Mouse (Mus musculus) embryo, embryonic 10 days (tissue): ENCODE measurements around the gene Ino80.
A peak's percentile ranks its signal among the peaks of the same experiment; 100 is the strongest.

Source experiments
- DNase-seq: peaks from one replicate; pipeline ENCODE4 v3.0.0-alpha.2; 2015; ENCODE audit warnings: low spot score

Ino80 gene

GRCm38 (mm10) chr2:119355089-119355488 lies 122.4 kb downstream of the Ino80 start:
- DNase-seq: no peak

DNA sequence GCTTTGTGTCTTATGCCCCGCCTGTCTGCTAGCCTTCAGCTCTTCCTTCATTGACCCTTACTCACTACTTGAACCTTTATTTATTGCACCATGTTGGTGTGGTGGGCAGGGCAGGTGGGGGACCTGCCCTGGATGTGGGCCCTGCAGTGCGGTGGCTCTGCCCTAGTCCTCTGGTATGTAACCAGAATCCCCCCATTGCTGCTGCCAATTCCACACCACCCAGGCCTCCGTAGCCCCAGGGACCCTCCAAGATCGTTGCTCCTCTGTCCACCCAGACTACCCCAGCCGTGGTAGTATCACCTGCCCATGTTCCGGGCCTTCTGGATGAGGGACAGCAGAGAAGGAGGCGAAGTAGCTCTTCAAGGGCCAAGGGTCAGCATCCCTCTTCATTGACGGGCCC lies 123.8 kb downstream of the Ino80 start:
- DNase-seq: no peak

- peak; percentile 93 for DNase-seq
Measured at GRCm38 (mm10) chr2:119350555-119351486, 126.7 kb downstream of the Ino80 start, which contains the start of gene Chac1. Gene Chac1, plus strand, starts transcription at chr2:119351229.

DNA sequence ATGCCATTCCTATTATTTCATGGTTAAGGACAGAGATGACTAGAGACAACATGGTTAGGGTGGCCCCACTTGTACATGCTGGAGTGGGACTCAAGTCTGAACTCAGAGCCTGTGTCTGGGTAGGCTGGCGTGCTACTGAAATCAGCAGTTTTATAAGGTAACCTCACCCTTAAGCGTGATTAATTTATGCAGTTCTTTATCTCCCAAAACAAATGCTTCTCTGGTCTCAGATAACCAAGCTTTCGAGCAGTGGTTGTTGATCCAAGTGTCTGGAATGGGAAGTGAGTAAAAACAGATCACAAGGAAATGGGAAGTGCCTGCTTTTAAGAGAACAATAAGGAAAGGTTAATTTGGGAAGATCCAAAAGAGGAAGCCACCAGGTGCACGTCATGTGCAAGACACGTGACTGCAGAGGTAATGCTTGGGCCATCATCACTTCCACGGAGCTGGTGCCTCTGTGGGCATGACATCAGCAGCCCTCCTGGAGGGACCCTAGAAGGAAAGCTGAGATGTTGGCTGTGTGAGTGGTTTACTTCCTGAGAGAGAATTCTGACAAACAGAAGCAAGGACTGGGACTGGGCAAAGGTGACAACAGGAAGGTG lies 132.8 kb downstream of the Ino80 start:
- DNase-seq: no peak

- DNase-seq: peak; percentile 87
Measured at GRCm38 (mm10) chr2:119337425-119338265, 139.8 kb downstream of the Ino80 start.

GRCm38 (mm10) chr2:119336470-119336869 lies 141.0 kb downstream of the Ino80 start:
- no peak for DNase-seq

DNA sequence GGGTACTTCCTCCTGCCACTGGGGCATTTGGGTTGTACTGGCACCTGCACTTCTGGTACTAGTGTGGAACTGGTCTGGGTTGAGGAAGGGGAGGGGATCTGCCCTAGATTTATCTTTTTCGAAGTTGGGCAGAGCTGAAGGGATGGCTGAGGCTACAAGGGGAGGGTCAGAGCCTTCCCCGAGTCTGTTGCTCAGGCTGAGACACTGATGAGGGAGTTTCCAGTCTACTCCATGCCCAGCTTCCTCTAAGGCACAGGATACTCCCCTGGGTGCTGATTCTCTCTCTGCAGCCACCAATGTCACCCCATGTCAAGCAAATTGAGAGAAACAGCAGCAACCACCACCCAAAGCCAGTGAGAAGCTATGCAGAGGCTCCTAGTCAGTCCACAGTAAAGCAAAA lies 141.5 kb downstream of the Ino80 start:
- DNase-seq: no peak

DNA sequence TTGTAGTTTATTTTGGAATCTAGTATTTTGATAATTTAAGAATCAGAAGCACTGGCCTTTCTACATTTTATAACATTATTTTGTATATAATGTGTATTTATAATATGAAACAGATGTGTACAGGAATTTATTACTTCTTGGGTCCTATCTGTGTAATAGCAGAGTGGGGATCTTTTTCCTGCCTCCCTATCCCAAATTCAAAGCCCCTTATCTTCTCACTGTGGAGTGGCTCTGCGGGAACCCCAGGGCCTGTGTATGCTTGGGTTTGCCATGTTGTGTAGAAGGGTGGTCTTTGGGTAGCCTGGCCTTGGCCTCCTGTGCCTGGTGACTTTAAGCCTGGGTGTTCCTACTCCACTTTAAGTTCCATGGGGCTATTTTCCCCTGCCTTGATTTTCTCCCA lies 142.0 kb downstream of the Ino80 start:
- no peak for DNase-seq

GRCm38 (mm10) chr2:119334964-119335525 lies 142.4 kb downstream of the Ino80 start:
- no peak for DNase-seq

DNA sequence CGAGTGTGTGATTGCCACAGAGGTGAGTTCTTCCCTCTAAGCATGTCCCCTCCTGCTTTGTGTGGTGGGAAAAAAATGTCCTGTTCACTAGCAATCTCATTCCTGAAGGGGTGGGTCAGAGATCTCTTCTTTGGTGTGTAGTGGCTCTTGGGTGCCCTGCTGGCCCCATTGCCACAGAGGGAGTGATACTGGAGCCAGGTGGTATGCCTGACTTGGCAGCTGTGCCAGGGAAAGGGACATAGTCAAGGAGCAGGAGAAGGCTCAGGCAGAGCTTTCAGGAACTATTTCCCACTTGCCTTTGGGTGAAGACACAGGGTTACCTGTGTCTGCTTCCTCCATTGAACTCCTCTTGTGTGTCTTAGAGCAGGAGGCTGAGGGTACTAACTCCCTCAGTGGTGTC lies 143.4 kb downstream of the Ino80 start:
- no peak for DNase-seq

DNA sequence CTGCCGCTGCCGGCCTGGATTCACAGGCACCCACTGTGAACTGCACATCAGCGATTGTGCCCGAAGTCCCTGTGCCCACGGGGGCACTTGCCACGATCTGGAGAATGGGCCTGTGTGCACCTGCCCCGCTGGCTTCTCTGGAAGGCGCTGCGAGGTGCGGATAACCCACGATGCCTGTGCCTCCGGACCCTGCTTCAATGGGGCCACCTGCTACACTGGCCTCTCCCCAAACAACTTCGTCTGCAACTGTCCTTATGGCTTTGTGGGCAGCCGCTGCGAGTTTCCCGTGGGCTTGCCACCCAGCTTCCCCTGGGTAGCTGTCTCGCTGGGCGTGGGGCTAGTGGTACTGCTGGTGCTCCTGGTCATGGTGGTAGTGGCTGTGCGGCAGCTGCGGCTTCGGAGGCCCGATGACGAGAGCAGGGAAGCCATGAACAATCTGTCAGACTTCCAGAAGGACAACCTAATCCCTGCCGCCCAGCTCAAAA lies 145.3 kb downstream of the Ino80 start:
- no peak for DNase-seq

GRCm38 (mm10) chr2:119330795-119331194 lies 146.7 kb downstream of the Ino80 start:
- no peak for DNase-seq

DNA sequence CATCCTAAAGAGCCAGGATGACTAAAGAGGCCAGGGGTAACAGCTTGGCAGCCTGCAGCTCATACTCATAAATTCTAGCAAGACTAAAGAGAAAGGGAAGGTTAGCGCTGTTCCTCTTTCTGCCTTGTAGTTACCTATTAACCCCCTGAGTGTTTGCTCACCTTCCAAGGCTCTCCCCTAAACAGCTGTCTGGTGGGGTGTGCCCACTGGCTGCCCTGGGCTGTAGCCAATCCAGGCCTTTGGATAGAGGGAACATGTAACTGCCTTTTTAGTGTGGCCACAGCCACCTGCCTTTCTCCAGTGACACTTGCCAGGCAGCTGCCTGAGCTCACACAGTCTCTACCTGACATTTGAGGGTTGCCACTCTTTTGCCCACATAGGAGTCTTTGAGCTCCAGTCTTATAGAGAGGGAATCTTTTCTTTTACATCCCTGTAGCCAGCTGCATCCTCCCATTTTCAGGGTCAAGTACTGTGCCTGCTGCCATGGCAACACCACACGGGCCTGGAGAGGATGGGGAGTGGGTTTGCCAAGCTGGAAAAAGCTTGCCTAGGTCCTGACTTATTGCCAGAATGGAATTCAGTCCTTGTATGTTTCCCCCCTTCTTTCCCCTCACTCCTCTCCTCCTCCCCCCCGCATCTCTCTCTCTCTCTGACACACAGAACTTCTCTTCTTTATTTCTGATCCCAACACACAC lies 148.2 kb downstream of the Ino80 start:
- DNase-seq: no peak

DNA sequence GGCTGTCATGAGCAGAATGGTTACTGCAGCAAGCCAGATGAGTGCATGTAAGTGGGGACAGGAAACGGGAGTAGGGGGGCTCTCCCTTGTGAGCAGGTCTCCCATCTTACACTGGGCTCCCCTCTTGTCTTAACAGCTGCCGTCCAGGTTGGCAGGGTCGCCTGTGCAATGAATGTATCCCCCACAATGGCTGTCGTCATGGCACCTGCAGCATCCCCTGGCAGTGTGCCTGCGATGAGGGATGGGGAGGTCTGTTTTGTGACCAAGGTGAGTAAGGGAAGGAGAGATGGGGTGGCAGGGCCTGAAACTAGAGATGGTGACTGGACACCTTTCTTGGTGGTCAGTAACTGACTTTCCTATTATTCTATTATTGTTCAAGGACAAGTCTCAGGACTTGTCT lies 148.9 kb downstream of the Ino80 start:
- no peak for DNase-seq

GRCm38 (mm10) chr2:119327942-119328526 lies 149.5 kb downstream of the Ino80 start:
- no peak for DNase-seq

DNA sequence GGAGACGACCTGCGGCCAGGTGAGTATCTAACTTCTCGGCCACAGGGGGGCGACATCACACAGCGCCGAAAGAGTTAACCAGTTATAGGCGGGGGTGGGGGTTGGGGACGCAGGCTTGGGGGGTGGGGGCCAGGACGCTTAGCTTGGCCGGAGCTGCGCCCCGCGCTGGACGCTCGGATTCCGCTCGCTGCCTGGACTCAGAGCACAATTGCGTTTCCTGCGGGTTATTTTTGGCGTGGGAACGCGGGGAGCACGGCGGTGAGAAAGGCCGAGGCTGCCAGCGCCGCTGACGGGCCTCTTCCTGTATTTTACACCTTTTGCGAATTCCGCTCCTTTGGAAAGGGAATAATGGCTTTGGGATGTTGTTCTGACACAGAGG lies 150.4 kb downstream of the Ino80 start:
- DNase-seq: peak; percentile 67

DNA sequence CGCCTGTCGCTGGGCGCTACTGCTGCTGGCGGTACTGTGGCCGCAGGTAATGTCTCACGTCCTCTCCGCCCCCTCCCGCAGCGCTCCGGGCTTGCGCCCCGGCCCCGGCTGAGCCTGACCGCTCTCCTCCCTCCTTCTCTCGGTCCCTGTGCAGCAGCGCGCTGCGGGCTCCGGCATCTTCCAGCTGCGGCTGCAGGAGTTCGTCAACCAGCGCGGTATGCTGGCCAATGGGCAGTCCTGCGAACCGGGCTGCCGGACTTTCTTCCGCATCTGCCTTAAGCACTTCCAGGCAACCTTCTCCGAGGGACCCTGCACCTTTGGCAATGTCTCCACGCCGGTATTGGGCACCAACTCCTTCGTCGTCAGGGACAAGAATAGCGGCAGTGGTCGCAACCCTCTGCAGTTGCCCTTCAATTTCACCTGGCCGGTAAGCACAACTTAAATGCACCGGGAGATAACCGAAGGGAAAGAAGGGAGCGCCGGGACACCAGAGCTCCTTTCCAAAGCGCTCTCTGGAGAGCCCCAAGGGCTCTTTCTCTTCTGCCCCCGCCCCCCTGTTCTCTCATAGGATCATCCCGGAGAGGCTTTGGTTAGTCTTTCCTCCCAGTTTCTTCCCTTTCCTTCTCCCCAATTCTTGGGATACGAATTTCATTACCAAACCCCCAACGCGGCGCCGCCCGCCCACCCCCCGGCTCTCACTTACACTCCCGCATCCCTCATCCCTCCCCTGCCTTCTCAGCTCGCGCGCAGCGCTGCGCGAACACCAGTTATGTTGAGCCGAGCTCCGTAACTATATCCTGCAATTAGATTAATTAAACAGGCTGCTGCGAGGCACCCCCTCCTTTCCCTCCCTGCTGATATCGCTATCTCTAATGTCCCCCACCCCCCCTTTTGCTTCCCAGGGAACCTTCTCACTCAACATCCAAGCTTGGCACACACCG lies 151.1 kb downstream of the Ino80 start:
- peak; percentile 38 for DNase-seq

DNA sequence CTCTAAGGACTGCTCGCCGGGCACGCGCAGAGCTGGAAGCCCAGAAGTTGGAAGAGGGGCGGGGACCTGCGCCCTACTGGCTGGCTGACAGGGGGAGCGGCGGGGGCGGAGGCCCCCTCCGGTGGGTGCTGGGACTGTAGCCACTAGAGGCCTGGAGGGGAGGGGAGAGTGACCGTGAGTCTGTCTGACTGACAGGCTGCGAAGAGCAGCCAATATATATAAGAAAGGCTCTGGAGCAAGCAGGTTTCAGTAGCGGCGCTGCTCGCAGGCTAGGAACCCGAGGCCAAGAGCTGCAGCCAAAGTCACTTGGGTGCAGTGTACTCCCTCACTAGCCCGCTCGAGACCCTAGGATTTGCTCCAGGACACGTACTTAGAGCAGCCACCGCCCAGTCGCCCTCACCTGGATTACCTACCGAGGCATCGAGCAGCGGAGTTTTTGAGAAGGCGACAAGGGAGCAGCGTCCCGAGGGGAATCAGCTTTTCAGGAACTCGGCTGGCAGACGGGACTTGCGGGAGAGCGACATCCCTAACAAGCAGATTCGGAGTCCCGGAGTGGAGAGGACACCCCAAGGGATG lies 151.8 kb downstream of the Ino80 start, which contains the start of gene Dll4:
Gene Dll4 (plus strand): TSS at position 217 of the 576 bp plus-strand sequence.
- peak; percentile 59 for DNase-seq

DNA sequence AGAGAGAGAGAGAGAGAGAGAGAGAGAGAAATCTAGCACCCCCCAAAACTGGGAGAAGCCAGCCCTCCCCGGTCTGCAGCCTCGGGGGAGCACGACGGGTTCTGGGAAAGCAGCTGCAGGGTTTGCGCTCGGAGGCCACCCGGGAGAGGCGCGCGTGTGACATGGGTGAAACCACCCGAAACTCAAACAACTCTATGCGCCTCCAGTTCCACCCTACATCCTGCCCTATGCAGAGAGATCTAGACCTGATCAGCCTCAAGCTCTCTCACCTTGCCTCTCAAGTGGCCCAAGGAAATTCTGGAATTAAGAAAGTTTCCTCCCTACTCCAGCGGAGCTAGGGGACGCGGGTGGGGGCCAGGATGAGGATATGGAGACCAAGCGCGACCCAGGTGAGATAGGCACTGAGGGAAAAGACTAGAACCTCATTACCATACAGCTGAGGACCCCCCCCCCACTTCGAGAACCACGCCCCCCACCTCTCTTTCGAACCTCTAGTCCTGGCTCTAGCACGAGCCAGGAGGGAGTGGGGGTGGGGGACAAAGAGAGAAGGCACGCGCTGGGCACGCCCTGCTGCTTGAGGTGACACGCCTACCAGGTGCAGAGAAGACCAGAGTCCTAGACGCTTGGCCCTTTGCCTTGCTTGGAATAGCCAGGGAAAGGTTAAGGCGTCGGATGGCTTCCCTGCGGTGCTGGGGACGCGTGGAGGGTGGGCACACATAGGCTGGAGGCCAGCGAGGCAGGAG lies 152.7 kb downstream of the Ino80 start:
- peak; percentile 35 for DNase-seq
